Mouse (Mus musculus): Measurements from ENCODE around the gene Naaa. TPM values are rescaled to one million over a fixed set of nuclear protein-coding genes. Genes with fewer than 3 reads are reported as not detected.

Naaa gene
- polyA plus RNA-seq, 1 experiment from 2014 or later = 22.1 TPM

DNA sequence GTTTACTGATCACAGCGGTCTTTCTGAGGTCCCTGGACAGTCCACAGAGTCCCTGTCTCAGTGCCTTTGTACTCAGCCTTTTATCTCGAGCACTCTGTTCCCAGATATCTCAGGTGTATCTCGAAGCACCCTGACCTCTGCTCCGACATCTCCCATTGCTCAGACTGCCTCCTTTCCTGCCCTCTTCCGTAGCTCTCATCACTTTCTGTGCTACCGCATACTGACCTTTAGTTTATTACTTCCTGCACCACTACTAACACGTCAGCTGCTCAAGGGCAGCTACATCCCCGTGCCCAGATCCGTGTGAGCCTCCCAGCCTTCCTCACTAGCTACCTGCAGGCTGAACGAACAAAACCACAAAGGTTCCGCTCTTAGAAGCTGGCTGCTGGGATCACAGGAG lies 29.4 kb downstream of the Naaa start:
- H3K4me3 ChIP-seq (replicated peaks; ENCODE audit: low read length) = no peak overlapping the region
- peaks cover 7% of the 10 kb centered on the region; the same call in 1 of the 2 replicates for H3K9me3 ChIP-seq (replicated peaks; ENCODE audit: control insufficient read depth, low read length)
- no peaks in the 10 kb centered on the region for H3K27me3 ChIP-seq (ENCODE audit: control insufficient read depth, insufficient read depth, low read length)
- H3K9ac ChIP-seq (ENCODE audit: low read length) = no peak overlapping the region
- no peak for ATAC-seq (ENCODE audit: insufficient read depth, low FRiP score)
- 87% methylated on average over 11 of the region's 11 CpGs for WGBS
- H3K4me2 ChIP-seq (ENCODE audit: low read depth, low read length) = no peak overlapping the region
- no peaks in the 10 kb centered on the region for H3K36me3 ChIP-seq (ENCODE audit: control insufficient read depth, insufficient read depth, low read length)
- no peak overlapping the region for H3K27ac ChIP-seq (ENCODE audit: low read length)
- H3K4me1 ChIP-seq (ENCODE audit: control insufficient read depth, insufficient read depth, low read length) = no peaks in the 10 kb centered on the region

DNA sequence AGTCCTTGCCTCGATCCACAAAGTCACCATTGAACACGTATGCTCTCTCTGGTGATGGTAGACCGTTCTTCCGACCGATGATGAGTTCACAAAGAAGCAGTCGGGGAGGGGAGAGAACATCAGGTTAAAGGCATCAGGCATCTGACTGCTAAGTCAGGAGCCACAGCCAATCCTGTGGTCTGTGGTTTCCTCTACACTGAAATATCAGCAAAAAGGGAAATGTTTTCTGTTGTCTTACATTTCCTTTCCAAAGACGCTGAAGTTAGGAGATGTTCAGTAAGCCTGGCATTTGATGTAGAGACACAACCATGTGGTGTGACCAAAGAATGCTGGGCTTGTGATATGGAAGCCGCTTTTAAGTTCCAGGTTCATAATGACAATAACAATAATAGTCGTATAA lies 32.5 kb downstream of the Naaa start:
- Histone ChIP-seq H3K9me3 (replicated peaks; ENCODE audit: control insufficient read depth, low read length) (peaks cover 7% of the 10 kb centered on the region; the same call in 1 of the 2 replicates), H3K27me3 (ENCODE audit: control insufficient read depth, insufficient read depth, low read length) (no peaks in the 10 kb centered on the region), H3K4me2 (ENCODE audit: low read depth, low read length) (no peak overlapping the region), H3K4me3 (replicated peaks; ENCODE audit: low read length) (no peak overlapping the region), H3K27ac (ENCODE audit: low read length) (no peak overlapping the region), H3K36me3 (ENCODE audit: control insufficient read depth, insufficient read depth, low read length) (no peaks in the 10 kb centered on the region), H3K4me1 (ENCODE audit: control insufficient read depth, insufficient read depth, low read length) (no peaks in the 10 kb centered on the region), H3K9ac (ENCODE audit: low read length) (no peak overlapping the region)
- ATAC-seq (ENCODE audit: insufficient read depth, low FRiP score) = no peak
- WGBS = 87% methylated on average over 9 of the region's 9 CpGs

DNA sequence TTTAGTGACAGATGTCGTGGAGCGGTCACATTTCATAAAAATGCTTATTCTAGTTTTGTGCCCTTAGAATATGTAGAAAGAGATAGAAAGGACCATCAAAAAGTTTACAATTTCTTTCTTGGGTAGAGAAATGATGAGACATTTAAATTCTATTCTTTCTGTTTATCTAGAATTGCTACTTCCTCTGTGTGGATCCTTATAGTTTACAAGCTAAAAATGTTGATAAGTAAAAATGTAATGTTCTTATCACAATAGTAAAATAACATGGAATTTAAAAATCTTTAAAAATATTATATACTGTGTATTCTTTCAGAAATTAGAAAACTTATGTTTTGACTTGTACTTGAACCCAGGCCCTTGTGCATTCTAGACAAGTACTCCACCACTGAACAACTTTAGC lies 33.1 kb downstream of the Naaa start:
- Histone ChIP-seq H3K4me3 (replicated peaks; ENCODE audit: low read length) (no peak overlapping the region), H3K27me3 (ENCODE audit: control insufficient read depth, insufficient read depth, low read length) (no peaks in the 10 kb centered on the region), H3K27ac (ENCODE audit: low read length) (no peak overlapping the region), H3K9me3 (replicated peaks; ENCODE audit: control insufficient read depth, low read length) (peaks cover 6% of the 10 kb centered on the region; the same call in 1 of the 2 replicates), H3K36me3 (ENCODE audit: control insufficient read depth, insufficient read depth, low read length) (no peaks in the 10 kb centered on the region), H3K4me2 (ENCODE audit: low read depth, low read length) (no peak overlapping the region), H3K9ac (ENCODE audit: low read length) (no peak overlapping the region), H3K4me1 (ENCODE audit: control insufficient read depth, insufficient read depth, low read length) (no peaks in the 10 kb centered on the region)
- WGBS = 94% methylated on average over 2 of the region's 2 CpGs
- ATAC-seq (ENCODE audit: insufficient read depth, low FRiP score) = no peak

DNA sequence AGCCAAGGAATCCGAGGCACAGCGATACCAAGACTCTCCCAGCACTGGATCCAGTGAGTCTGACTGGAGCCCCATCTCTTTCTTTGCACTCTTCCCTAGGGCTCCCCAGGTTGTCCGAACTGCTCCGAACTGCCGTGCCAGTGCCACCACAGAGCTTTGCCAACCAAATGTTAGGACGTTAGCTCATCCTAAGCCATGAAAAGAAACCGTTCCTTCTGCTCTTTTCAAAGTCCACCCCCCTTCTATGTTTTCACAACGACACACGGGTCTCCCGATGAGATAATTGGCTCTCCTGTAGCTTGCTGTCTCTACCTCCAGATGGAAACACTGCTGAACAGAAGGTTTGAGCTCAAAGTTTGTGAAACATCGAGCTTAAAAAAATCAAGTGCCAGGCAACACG lies 37.2 kb downstream of the Naaa start:
- H3K36me3 ChIP-seq (ENCODE audit: control insufficient read depth, insufficient read depth, low read length) = no peaks in the 10 kb centered on the region
- H3K9ac ChIP-seq (ENCODE audit: low read length) = no peak overlapping the region
- H3K9me3 ChIP-seq (replicated peaks; ENCODE audit: control insufficient read depth, low read length) = no peaks in the 10 kb centered on the region
- WGBS = 91% methylated on average over 12 of the region's 12 CpGs
- no peak overlapping the region for H3K4me2 ChIP-seq (ENCODE audit: low read depth, low read length)
- no peaks in the 10 kb centered on the region for H3K27me3 ChIP-seq (ENCODE audit: control insufficient read depth, insufficient read depth, low read length)
- no peak overlapping the region for H3K27ac ChIP-seq (ENCODE audit: low read length)
- 0 out of 2 replicates have a peak, but pooled peaks cover under 1% of the 10 kb centered on the region for H3K4me1 ChIP-seq (ENCODE audit: control insufficient read depth, insufficient read depth, low read length)
- ATAC-seq (ENCODE audit: insufficient read depth, low FRiP score) = no peak
- H3K4me3 ChIP-seq (replicated peaks; ENCODE audit: low read length) = no peak overlapping the region

DNA sequence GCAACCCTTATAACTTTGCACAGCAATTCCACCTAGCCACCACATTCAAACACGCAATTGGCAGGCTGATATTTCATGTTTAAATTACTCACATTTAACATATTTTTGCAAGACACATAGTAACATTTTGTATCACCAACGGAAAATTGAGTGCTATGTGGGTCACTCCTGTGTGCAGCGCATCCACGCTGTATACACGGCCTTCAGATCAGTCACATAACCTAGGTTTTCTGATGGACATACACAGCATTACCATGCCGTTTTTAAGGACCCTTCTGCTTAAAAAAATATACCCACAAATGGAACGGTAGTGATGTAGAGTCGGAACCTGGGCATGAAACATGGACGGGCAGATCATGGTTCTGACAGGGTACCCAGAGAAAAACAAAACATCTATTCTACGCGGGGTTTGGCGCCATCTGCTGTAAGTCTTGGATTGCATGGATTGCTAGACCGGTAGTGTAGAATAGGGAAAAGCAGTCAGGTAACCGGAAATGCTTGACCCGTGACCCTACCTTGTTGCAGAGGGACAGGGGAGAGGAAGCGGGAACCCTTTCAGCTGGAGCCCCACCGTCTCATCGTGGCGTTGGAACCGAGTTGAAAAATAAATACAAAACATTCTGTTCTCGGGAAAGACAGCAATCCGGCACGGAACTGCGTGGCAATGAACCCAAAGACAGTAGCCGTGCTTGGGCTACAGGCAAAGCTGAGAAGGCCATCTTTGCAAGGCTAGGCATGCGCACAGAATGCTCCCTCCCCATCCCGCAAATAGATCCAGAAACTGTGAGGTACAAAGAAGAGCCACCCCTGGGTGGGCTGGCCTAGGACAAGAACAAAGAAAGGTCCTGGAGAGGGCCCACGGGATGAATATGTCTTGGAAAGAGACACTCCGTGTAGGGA lies 38.4 kb downstream of the Naaa start:
- no peak overlapping the region for H3K4me3 ChIP-seq (replicated peaks; ENCODE audit: low read length)
- no peak overlapping the region for H3K27ac ChIP-seq (ENCODE audit: low read length)
- no peaks in the 10 kb centered on the region for H3K9me3 ChIP-seq (replicated peaks; ENCODE audit: control insufficient read depth, low read length)
- H3K4me1 ChIP-seq (ENCODE audit: control insufficient read depth, insufficient read depth, low read length) = 0 out of 2 replicates have a peak, but pooled peaks cover 11% of the 10 kb centered on the region
- H3K27me3 ChIP-seq (ENCODE audit: control insufficient read depth, insufficient read depth, low read length) = no peaks in the 10 kb centered on the region
- H3K9ac ChIP-seq (ENCODE audit: low read length) = no peak overlapping the region
- WGBS = 43% methylated on average over 29 of the region's 29 CpGs
- ATAC-seq (ENCODE audit: insufficient read depth, low FRiP score) = no peak
- H3K36me3 ChIP-seq (ENCODE audit: control insufficient read depth, insufficient read depth, low read length) = no peaks in the 10 kb centered on the region
- no peak overlapping the region for H3K4me2 ChIP-seq (ENCODE audit: low read depth, low read length)

DNA sequence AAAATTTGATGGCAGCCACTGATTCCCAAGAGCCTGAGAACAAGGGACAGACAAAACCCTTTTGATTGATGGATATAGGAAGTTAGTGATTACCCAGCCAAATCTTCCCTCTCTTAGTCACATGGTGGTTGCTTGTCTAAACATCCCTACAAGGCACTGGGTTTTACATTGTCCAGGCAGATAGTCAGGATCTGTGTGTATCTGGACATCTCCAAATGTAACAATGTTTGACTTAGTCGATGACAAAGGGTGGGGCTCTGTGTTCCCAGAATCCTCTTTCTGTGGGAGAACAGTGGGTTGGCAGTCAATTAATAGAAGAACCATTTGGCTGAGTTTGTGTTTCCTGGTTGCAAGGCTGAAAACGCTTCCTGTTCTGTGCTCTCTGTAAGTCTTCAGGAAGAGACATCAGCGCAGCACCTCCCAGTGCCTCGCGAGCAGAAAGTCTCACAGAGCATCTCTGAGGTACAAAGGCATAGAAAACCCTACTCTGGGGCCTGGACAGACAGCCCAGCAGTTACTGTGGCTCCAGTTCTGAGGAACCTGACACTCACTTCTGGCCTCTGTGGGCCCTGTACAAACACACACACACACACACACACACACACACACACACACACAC lies 42.9 kb downstream of the Naaa start:
- peak overlapping the region; percentile 8; the same call in 1 of the 2 replicates for H3K4me3 ChIP-seq (replicated peaks; ENCODE audit: low read length)
- H3K9ac ChIP-seq (ENCODE audit: low read length) = peak overlapping the region; percentile 41; the same call in 1 of the 2 replicates
- H3K27me3 ChIP-seq (ENCODE audit: control insufficient read depth, insufficient read depth, low read length) = no peaks in the 10 kb centered on the region
- ATAC-seq (ENCODE audit: insufficient read depth, low FRiP score) = peak; percentile 68; the same call in 1 of the 2 replicates
- 18% methylated on average over 5 of the region's 5 CpGs for WGBS
- peak overlapping the region; percentile 29; the same call in 1 of the 2 replicates for H3K4me2 ChIP-seq (ENCODE audit: low read depth, low read length)
- H3K9me3 ChIP-seq (replicated peaks; ENCODE audit: control insufficient read depth, low read length) = no peaks in the 10 kb centered on the region
- 0 out of 2 replicates have a peak, but pooled peaks cover 11% of the 10 kb centered on the region for H3K4me1 ChIP-seq (ENCODE audit: control insufficient read depth, insufficient read depth, low read length)
- H3K27ac ChIP-seq (ENCODE audit: low read length) = peak overlapping the region; percentile 64
- H3K36me3 ChIP-seq (ENCODE audit: control insufficient read depth, insufficient read depth, low read length) = no peaks in the 10 kb centered on the region

DNA sequence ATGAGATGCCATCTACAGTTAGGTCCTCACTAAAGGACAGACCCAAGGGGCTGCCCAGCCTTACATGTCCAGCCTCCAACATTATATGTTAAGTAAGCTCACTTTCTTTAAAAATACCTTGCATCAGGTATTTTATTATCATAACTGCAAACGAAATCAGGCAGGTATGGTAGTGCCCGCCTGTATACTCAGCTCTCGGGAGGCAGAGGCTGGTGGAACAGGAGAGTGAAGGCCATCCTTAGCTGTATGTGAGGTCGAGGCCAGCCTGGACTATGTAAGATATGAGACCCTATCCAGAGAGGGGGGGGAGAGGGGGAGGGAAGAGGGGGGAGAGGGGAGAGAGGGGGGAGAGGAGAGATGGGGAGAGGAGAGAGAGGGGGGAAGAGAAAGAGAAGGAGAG lies 44.6 kb downstream of the Naaa start:
- no peak for ATAC-seq (ENCODE audit: insufficient read depth, low FRiP score)
- H3K27me3 ChIP-seq (ENCODE audit: control insufficient read depth, insufficient read depth, low read length) = no peaks in the 10 kb centered on the region
- H3K36me3 ChIP-seq (ENCODE audit: control insufficient read depth, insufficient read depth, low read length) = no peaks in the 10 kb centered on the region
- no peak overlapping the region for H3K9ac ChIP-seq (ENCODE audit: low read length)
- no peak overlapping the region for H3K27ac ChIP-seq (ENCODE audit: low read length)
- H3K4me1 ChIP-seq (ENCODE audit: control insufficient read depth, insufficient read depth, low read length) = 0 out of 2 replicates have a peak, but pooled peaks cover 11% of the 10 kb centered on the region
- H3K4me2 ChIP-seq (ENCODE audit: low read depth, low read length) = no peak overlapping the region
- no peak overlapping the region for H3K4me3 ChIP-seq (replicated peaks; ENCODE audit: low read length)
- 75% methylated on average over 4 of the region's 4 CpGs for WGBS
- no peaks in the 10 kb centered on the region for H3K9me3 ChIP-seq (replicated peaks; ENCODE audit: control insufficient read depth, low read length)

DNA sequence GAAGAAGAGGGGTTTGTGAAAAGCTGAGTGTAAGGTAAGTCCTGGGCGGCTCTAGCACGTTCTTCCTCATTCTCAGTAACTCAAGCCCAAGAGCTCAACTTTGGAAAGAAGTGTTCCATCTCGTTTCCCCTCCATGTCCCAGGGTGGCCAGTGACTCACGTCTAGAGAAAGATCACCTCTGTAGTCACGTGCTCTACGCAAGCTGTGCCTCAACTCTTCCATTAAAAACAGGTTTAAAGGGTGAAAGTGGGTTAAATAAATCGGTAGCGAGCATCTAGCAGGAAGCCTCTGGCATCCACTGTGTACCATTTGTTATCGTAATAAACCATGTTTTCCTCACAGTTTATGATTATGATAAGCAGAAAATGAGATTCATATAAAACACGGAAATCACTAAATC lies 46.1 kb downstream of the Naaa start:
- ATAC-seq (ENCODE audit: insufficient read depth, low FRiP score) = no peak
- Histone ChIP-seq H3K27me3 (ENCODE audit: control insufficient read depth, insufficient read depth, low read length) (no peaks in the 10 kb centered on the region), H3K27ac (ENCODE audit: low read length) (no peak overlapping the region), H3K4me3 (replicated peaks; ENCODE audit: low read length) (no peak overlapping the region), H3K9ac (ENCODE audit: low read length) (no peak overlapping the region), H3K4me2 (ENCODE audit: low read depth, low read length) (no peak overlapping the region), H3K36me3 (ENCODE audit: control insufficient read depth, insufficient read depth, low read length) (no peaks in the 10 kb centered on the region), H3K9me3 (replicated peaks; ENCODE audit: control insufficient read depth, low read length) (no peaks in the 10 kb centered on the region), H3K4me1 (ENCODE audit: control insufficient read depth, insufficient read depth, low read length) (0 out of 2 replicates have a peak, but pooled peaks cover 11% of the 10 kb centered on the region)
- 77% methylated on average over 10 of the region's 10 CpGs for WGBS

DNA sequence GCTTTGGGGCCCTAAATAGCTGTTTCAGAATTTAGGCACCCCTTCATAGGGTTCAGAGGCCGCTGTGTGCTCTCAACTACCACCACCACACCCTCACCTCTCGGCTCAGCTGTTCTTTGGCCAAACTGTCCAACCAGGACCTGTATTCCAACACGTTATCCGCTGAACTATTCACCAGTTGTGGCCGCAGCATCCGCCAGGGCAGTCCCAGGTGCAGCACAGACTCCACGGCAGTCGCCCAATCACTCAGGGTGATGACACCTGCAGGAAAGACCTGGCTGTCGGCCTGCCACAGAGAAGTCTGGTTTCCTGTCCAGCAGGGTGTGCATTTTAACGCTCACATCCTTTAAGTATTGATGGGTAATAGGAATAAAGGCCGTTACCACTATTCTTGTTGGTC lies 47.7 kb downstream of the Naaa start:
- H3K4me3 ChIP-seq (replicated peaks; ENCODE audit: low read length) = no peak overlapping the region
- no peaks in the 10 kb centered on the region for H3K27me3 ChIP-seq (ENCODE audit: control insufficient read depth, insufficient read depth, low read length)
- 0 out of 2 replicates have a peak, but pooled peaks cover 6% of the 10 kb centered on the region for H3K4me1 ChIP-seq (ENCODE audit: control insufficient read depth, insufficient read depth, low read length)
- no peak overlapping the region for H3K9ac ChIP-seq (ENCODE audit: low read length)
- no peak overlapping the region for H3K27ac ChIP-seq (ENCODE audit: low read length)
- ATAC-seq (ENCODE audit: insufficient read depth, low FRiP score) = no peak
- H3K4me2 ChIP-seq (ENCODE audit: low read depth, low read length) = no peak overlapping the region
- 74% methylated on average over 11 of the region's 11 CpGs for WGBS
- no peaks in the 10 kb centered on the region for H3K9me3 ChIP-seq (replicated peaks; ENCODE audit: control insufficient read depth, low read length)
- H3K36me3 ChIP-seq (ENCODE audit: control insufficient read depth, insufficient read depth, low read length) = no peaks in the 10 kb centered on the region

All from stomach, embryonic 16.5 days (tissue).